31 mouse cellular contexts compared by ENCODE assay signal in the genomic region with DNA sequence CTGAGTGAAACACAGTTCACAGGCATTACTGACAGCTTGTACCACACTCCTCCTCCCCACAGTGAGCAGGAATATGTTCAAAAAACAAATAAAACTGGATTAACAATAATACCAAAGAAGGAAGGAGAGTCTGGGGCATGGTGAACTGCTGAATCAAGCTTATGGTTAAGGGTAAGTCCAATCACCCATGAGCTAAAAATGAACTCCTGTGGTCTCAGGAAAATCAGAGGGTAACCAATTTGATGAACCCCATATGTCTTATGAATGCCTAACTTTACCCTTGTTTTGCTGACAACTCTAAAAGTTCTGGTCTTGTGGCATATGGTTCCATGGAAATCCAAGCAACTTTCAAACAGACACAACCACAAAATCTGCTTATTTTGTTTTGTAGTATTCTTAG.
"Had no signal": no experiment of that assay in that cellular context is flagged by ENCODE, and none has a peak within 500 bp of the region (broad histone marks: within the 10 kb centered on the region; RNA-seq: fewer than 3 reads in every experiment).

No protein-coding gene starts in this region.

- H3K4me2 ChIP-seq: limb, embryonic 12.5 days; limb, embryonic 13.5 days; limb, embryonic 15.5 days; liver, embryonic 11.5 days; liver, embryonic 12.5 days; liver, embryonic 13.5 days; liver, embryonic 15.5 days; lung, embryonic 14.5 days; lung, embryonic 15.5 days; midbrain, embryonic 11.5 days; midbrain, embryonic 12.5 days; midbrain, embryonic 13.5 days; midbrain, embryonic 15.5 days had no signal

- H3K27me3 ChIP-seq: limb, embryonic 12.5 days; limb, embryonic 13.5 days; limb, embryonic 15.5 days; liver, embryonic 12.5 days; liver, embryonic 13.5 days; liver, embryonic 15.5 days; lung, embryonic 15.5 days; megakaryocyte, embryonic 14.5 days; midbrain, embryonic 12.5 days; midbrain, embryonic 13.5 days; midbrain, embryonic 15.5 days had no signal

- ATAC-seq: liver, embryonic 12.5 days; liver, postnatal 0 days; lung, postnatal 0 days; midbrain, embryonic 13.5 days; midbrain, embryonic 15.5 days; midbrain, embryonic 16.5 days had no signal

- H3K9ac ChIP-seq: limb, embryonic 12.5 days; limb, embryonic 13.5 days; limb, embryonic 15.5 days; liver, embryonic 12.5 days; liver, embryonic 13.5 days; liver, embryonic 14.5 days; liver, embryonic 15.5 days; liver, postnatal 0 days; lung, embryonic 14.5 days; lung, embryonic 15.5 days; midbrain, embryonic 12.5 days; midbrain, embryonic 13.5 days; midbrain, embryonic 15.5 days had no signal

- H3K36me3 ChIP-seq: limb, embryonic 10.5 days; limb, embryonic 12.5 days; limb, embryonic 13.5 days; limb, embryonic 15.5 days; liver, embryonic 12.5 days; liver, embryonic 13.5 days; liver, embryonic 15.5 days; lung, embryonic 15.5 days; midbrain, embryonic 10.5 days; midbrain, embryonic 12.5 days; midbrain, embryonic 13.5 days; midbrain, embryonic 15.5 days had no signal

- H3K27ac ChIP-seq: limb, embryonic 10.5 days; limb, embryonic 12.5 days; limb, embryonic 13.5 days; limb, embryonic 15.5 days; liver, embryonic 12.5 days; liver, embryonic 13.5 days; liver, embryonic 14.5 days; liver, embryonic 15.5 days; lung, embryonic 15.5 days; macrophage; midbrain, embryonic 10.5 days; midbrain, embryonic 12.5 days; midbrain, embryonic 13.5 days; midbrain, embryonic 15.5 days had no signal

- DNase-seq: left cerebral cortex, postnatal 4 days; liver; liver, embryonic 13.5 days; liver, postnatal 0 days; lung, adult 18-20 months; lung, adult 2 months; lung, embryonic 14.5 days; lung, postnatal 10 days; lung, postnatal 14 days; lung, postnatal 36 days; lung, postnatal 4 days; midbrain, embryonic 14.5 days had no signal

- H3K9me3 ChIP-seq: limb, embryonic 10.5 days; limb, embryonic 12.5 days; limb, embryonic 13.5 days; limb, embryonic 15.5 days; liver, embryonic 12.5 days; liver, embryonic 13.5 days; liver, embryonic 15.5 days; lung, embryonic 15.5 days; megakaryocyte, embryonic 14.5 days; midbrain, embryonic 10.5 days; midbrain, embryonic 12.5 days; midbrain, embryonic 13.5 days; midbrain, embryonic 15.5 days had no signal

- H3K4me3 ChIP-seq: limb, embryonic 10.5 days; limb, embryonic 12.5 days; limb, embryonic 13.5 days; limb, embryonic 15.5 days; liver, embryonic 12.5 days; liver, embryonic 13.5 days; liver, embryonic 15.5 days; lung, embryonic 15.5 days; megakaryocyte, embryonic 14.5 days; midbrain, embryonic 10.5 days; midbrain, embryonic 12.5 days; midbrain, embryonic 13.5 days; midbrain, embryonic 15.5 days; myocyte had no signal

- H3K4me1 ChIP-seq: limb, embryonic 10.5 days; limb, embryonic 12.5 days; limb, embryonic 13.5 days; liver, embryonic 12.5 days; liver, embryonic 13.5 days; liver, embryonic 15.5 days; lung, embryonic 15.5 days; midbrain, embryonic 10.5 days; midbrain, embryonic 12.5 days; midbrain, embryonic 13.5 days; midbrain, embryonic 15.5 days had no signal
